Mouse (Mus musculus) heart, adult 2 months (tissue): ENCODE measurements around the gene Epha2.

Experiments
- CTCF ChIP-seq: fragments of 200-600 bp; IDR thresholded peaks from 2 replicates; pipeline ENCODE4 v1.8.1; 2022; ENCODE audit warnings: antibody characterized with exemption, mild to moderate bottlenecking, moderate library complexity
- EP300 ChIP-seq: fragments of 200-500 bp; IDR thresholded peaks from 2 replicates; pipeline ENCODE4 v1.6.1; 2011; ENCODE audit warnings: low read depth, low read length, control low read depth; ENCODE audit not compliant: insufficient read depth

- TF ChIP-seq CTCF (no peak), EP300 (no peak)
Observed at GRCm38 (mm10) chr4:141299356-141299755, 1.7 kb upstream of the Epha2 start.
